Mouse (Mus musculus): Measurements from ENCODE around the gene Txndc11. TPM values are rescaled to one million over a fixed set of nuclear protein-coding genes. Genes with fewer than 3 reads are reported as not detected.

The Txndc11 gene
- 10 to 100 TPM; 38.2 to 43.7 TPM for polyA plus RNA-seq (2017; shearing (Covaris generic))

DNA sequence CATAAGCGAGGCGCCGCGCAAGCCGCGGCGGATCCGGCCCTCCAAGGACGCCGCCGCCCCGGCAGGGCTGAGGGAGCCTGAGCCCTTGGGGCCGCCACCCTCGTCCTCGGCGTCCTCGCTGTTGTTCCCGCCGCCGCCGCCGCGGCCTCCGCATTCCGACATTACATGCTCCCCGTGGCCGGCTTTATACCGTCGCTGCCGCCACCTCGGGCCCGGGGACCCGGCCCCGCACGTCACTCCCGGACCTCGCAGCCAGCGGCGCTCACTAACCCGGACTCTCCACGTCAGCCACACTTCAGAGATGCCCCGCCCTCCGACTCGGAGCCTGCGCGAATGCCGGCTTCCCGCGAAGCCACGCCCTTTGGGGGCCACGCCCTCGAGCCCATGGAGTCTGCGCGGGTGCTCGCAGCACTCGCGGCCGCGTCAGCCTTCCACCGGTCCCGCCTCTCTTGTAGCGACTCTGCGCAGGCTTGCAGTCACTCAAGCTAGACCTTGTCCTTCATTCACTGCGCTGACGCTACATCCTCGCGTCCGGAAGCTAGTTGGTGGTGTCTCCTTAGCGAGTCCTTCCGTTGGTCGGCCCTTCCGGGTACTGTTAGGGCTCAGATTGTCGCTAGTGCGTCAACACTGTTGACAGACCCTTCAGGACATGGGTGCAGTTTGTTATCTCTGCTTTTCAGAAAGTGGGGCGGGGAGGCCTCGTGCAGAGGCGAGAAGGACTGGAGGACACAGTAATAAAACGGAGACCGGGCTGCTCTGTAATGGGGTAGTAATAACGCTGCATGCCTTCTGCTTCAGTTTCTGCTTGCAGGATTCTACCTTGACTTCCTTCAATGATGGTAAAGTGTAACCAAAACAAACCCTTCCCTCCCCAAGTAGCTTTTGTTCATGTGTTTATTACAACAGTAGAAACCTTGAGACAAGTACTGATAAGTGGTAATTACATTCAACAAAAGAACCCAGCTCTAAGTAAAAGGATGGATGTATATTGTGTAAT is at the start of gene Txndc11:
Gene Txndc11, minus strand, starts transcription at position 303 of the 997 bp plus-strand sequence.

DNA sequence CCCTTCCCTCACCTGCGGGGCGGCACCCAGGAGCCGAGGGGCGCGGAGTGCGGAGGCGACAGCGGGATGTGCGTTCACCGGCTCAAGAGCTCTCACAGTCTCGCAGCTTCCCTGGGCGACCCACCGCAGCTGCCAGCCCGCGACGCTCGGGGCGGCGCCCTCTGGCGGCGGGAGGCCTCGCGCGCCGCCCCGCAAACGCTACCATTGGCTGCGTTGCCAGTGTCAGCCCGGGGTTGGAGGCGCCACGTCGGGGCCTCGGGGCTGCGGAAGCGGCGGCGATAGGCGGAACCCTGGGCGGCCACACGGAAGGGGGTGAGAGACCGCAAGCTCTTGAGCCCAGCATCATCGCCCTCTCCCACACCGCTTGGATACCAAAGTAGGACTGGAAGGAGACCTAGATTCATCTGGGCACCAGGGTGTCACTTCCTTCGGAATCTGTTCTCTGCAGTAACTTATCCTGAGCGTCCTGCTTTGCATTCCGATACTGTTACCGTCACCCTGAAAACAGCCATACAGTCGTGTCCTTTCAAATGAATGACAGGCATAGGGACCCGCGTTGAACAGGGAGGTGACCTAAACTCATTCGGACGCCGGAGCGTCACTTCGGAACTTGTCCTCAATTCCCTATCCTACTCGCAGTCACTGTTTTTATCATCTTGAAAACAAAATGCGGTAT is 41.9 kb upstream of the Txndc11 start, which contains the start of gene Zc3h7a:
Gene Zc3h7a, minus strand, starts transcription at position 186 of the 676 bp plus-strand sequence.

DNA sequence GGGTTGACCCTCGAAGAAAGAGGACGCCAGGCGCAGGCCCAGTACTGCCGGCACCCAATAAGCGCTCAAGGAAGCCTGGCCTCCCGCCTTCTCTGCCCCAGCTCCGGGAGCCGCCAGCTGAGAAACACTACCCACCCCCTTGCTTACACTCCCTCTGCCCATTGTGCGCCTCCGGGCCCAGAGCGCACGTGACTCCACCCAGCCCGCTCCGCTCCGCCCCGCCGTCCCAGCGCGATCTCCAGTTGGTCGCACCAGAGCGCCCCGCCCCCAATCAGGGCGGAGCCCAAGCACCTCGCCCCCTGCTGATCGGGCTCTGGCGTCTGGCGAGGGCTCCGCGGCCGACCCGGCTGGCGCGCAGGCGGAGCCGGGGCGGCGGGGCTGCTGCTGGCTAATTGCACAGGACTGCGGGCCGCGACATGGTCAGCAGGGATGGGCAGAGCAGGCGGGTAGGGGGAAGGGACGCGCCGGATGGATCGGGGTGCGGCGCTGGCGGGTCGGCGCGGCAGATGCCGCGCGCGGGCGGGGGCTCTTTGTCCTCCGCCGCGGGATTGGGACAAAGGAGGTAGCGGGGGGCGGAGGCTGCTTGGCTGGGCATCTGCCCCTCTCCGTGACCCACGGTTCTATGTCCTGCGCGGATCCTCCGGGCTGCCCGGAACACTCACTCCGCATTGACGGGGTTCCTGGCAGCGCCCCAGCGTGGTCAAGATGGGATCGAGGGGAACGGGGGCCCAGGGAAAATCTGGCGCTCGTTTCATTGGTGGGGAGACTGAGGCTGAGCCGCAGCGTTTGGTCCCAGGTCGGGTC is 68.2 kb downstream of the Txndc11 start, which contains the start of gene Litaf:
Gene Litaf, minus strand, starts transcription at position 129 of the 804 bp plus-strand sequence.

DNA sequence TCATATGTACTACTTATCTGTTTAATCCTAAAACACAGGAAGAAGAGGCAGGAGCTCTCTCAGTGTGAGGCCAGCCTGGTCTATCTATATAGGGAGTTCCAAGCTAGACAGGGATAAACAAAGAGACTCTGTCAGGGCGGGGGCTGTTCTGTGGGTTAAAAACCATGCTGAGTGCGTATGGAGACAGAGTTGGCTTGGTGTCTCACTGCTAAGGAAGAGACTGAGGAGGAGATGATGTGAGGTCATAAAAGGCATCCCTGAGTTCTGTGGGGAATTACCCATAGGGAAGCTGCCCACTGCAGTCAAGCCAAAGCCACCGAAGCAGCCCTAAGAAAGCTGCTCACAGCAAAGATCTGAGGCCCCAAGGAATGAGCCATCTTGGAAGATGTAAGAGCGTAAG is 73.8 kb downstream of the Txndc11 start, which contains the start of gene Snn:
Gene Snn, plus strand, starts transcription at position 301 of the 400 bp plus-strand sequence.

Other genes with a start within 250 kb of the Txndc11 start
- 1 to 10 TPM in 1 of 2 experiments, under 1 TPM in 1; 0.85 to 1.6 TPM for gene Snn, start 73.7 kb downstream of the Txndc11 start, polyA plus RNA-seq (2017; shearing (Covaris generic))
- gene Litaf, start 68.5 kb downstream of the Txndc11 start, polyA plus RNA-seq (2017; shearing (Covaris generic)) = 10 to 100 TPM; 34.5 to 44.2 TPM
- 100 to 1,000 TPM; 249 to 291 TPM for gene Zc3h7a, start 41.7 kb upstream of the Txndc11 start, polyA plus RNA-seq (2017; shearing (Covaris generic))
- 100 to 1,000 TPM; 125 to 191 TPM for gene Rsl1d1, start 68.7 kb upstream of the Txndc11 start, polyA plus RNA-seq (2017; shearing (Covaris generic))
- gene Gspt1, start 119.7 kb upstream of the Txndc11 start, polyA plus RNA-seq (2017; shearing (Covaris generic)) = 10 to 100 TPM; 82.6 to 83.8 TPM
- under 1 TPM in 1 of 2 experiments, not detected in 1; 0.43 TPM for gene Tnfrsf17, start 179.2 kb upstream of the Txndc11 start, polyA plus RNA-seq (2017; shearing (Covaris generic))
- gene Snx29, start 188.3 kb upstream of the Txndc11 start, polyA plus RNA-seq (2017; shearing (Covaris generic)) = 10 to 100 TPM; 13.7 to 15.0 TPM